9 mouse cellular contexts compared by ENCODE assay signal in genomic region chr15:98055246-98055645, GRCm38 (mm10). TPM values are rescaled to one million over a fixed set of nuclear protein-coding genes. Genes with fewer than 3 reads are reported as not detected.
DNase-seq lines count a peak whose midpoint lies in the region; ATAC-seq lines count a peak whose summit lies in the region.
"Had no signal": no experiment of that assay in that cellular context is flagged by ENCODE, and none has a peak within 500 bp of the region (broad histone marks: within the 10 kb centered on the region; RNA-seq: fewer than 3 reads in every experiment).

No protein-coding gene starts in this region.

- H3K9ac ChIP-seq in forebrain, embryonic 15.5 days (replicated peaks), result no peak overlapping the region
- no peak overlapping the region for H3K9ac ChIP-seq in neural tube, embryonic 15.5 days (replicated peaks)
- H3K9ac ChIP-seq in midbrain, embryonic 13.5 days (replicated peaks), result no peak overlapping the region
- H3K9ac ChIP-seq: liver, embryonic 15.5 days had no signal

- H3K27ac ChIP-seq in forebrain, embryonic 10.5 days, result no peak overlapping the region
- H3K27ac ChIP-seq in forebrain, embryonic 15.5 days (replicated peaks), result no peak overlapping the region
- no peak overlapping the region for H3K27ac ChIP-seq in neural tube, embryonic 15.5 days (replicated peaks)
- H3K27ac ChIP-seq in midbrain, embryonic 13.5 days, result no peak overlapping the region
- H3K27ac ChIP-seq: liver, embryonic 15.5 days had no signal

- 37% methylated on average over 5 of the region's 5 CpGs for whole genome bisulfite sequencing in forebrain, embryonic 10.5 days
- WGBS in forebrain, embryonic 15.5 days, result 27% methylated on average over 5 of the region's 5 CpGs
- WGBS in neural tube, embryonic 15.5 days, result 33% methylated on average over 5 of the region's 5 CpGs
- 26% methylated on average over 5 of the region's 5 CpGs for WGBS in midbrain, embryonic 13.5 days

- no peak for ATAC-seq in forebrain, embryonic 15.5 days (replicated peaks)
- ATAC-seq in neural tube, embryonic 15.5 days (ENCODE audit: low FRiP score), result no peak
- peak; percentile 63; the same call in 1 of the 2 replicates for ATAC-seq in midbrain, embryonic 13.5 days

- no peaks in the 10 kb centered on the region for H3K9me3 ChIP-seq in forebrain, embryonic 10.5 days
- no peaks in the 10 kb centered on the region for H3K9me3 ChIP-seq in forebrain, embryonic 15.5 days
- H3K9me3 ChIP-seq in neural tube, embryonic 15.5 days (replicated peaks), result no peaks in the 10 kb centered on the region
- H3K9me3 ChIP-seq in midbrain, embryonic 13.5 days, result no peaks in the 10 kb centered on the region
- H3K9me3 ChIP-seq: liver, embryonic 15.5 days had no signal

- peaks cover 2% of the 10 kb centered on the region; the same call in 1 of the 2 replicates for H3K4me1 ChIP-seq in forebrain, embryonic 10.5 days
- H3K4me1 ChIP-seq in forebrain, embryonic 15.5 days, result no peaks in the 10 kb centered on the region
- H3K4me1 ChIP-seq in neural tube, embryonic 15.5 days, result no peaks in the 10 kb centered on the region
- no peaks in the 10 kb centered on the region for H3K4me1 ChIP-seq in midbrain, embryonic 13.5 days (replicated peaks)
- H3K4me1 ChIP-seq: liver, embryonic 15.5 days had no signal

- no peak overlapping the region for H3K4me3 ChIP-seq in forebrain, embryonic 10.5 days
- no peak overlapping the region for H3K4me3 ChIP-seq in forebrain, embryonic 15.5 days
- no peak overlapping the region for H3K4me3 ChIP-seq in neural tube, embryonic 15.5 days (replicated peaks)
- H3K4me3 ChIP-seq in midbrain, embryonic 13.5 days (replicated peaks), result no peak overlapping the region
- H3K4me3 ChIP-seq: liver, embryonic 15.5 days had no signal

- H3K27me3 ChIP-seq in forebrain, embryonic 10.5 days (ENCODE audit: poor library complexity, severe bottlenecking), result no peaks in the 10 kb centered on the region
- H3K27me3 ChIP-seq in forebrain, embryonic 15.5 days, result no peaks in the 10 kb centered on the region
- no peaks in the 10 kb centered on the region for H3K27me3 ChIP-seq in neural tube, embryonic 15.5 days (replicated peaks)
- no peaks in the 10 kb centered on the region for H3K27me3 ChIP-seq in midbrain, embryonic 13.5 days
- H3K27me3 ChIP-seq: liver, embryonic 15.5 days had no signal

- peak; percentile 66 for DNase-seq in forebrain, embryonic 10.5 days (ENCODE audit: extremely low spot score, low spot score)
- peak; percentile 58 for DNase-seq in neural tube, embryonic 10.5 days (ENCODE audit: extremely low spot score, low spot score)
- DNase-seq in cerebellum, postnatal 25 days, result peak; percentile 23 to 53
- DNase-seq in heart, postnatal 4 days, result peak; percentile 59
- DNase-seq in frontal cortex, postnatal 25 days (ENCODE audit: low spot score in 2 of 2), result no peak

- H3K4me2 ChIP-seq in forebrain, embryonic 15.5 days (replicated peaks), result no peak overlapping the region
- H3K4me2 ChIP-seq in neural tube, embryonic 15.5 days, result no peak overlapping the region
- H3K4me2 ChIP-seq in midbrain, embryonic 13.5 days (replicated peaks), result no peak overlapping the region
- H3K4me2 ChIP-seq: liver, embryonic 15.5 days had no signal

- H3K36me3 ChIP-seq in forebrain, embryonic 10.5 days (replicated peaks), result peaks cover 91% of the 10 kb centered on the region
- peaks cover 50% of the 10 kb centered on the region for H3K36me3 ChIP-seq in forebrain, embryonic 15.5 days
- H3K36me3 ChIP-seq in neural tube, embryonic 15.5 days, result peaks cover 56% of the 10 kb centered on the region
- peaks cover 58% of the 10 kb centered on the region for H3K36me3 ChIP-seq in midbrain, embryonic 13.5 days

RNA-seq across cellular contexts. Expression of gene Pfkm, which starts 37.1 kb away (rescaled TPM):
- polyA plus RNA-seq in forebrain, embryonic 10.5 days (2016; fragmentation: Nextera tagmentation; extraction: Ambion mirVana), result 37.8 and 38.2 TPM in 2 replicates
- polyA plus RNA-seq in forebrain, embryonic 15.5 days (2015; fragmentation: Nextera tagmentation; extraction: Ambion mirVana), result 84.2 and 84.4 TPM in 2 replicates
- 85.6 and 94.3 TPM in 2 replicates for polyA plus RNA-seq in neural tube, embryonic 15.5 days (2015; fragmentation: Nextera tagmentation; extraction: Ambion mirVana)
- 100 to 1,000 TPM; 413 to 425 TPM for total RNA-seq in heart, postnatal 4 days (2021)
- 70.8 and 73.8 TPM in 2 replicates for polyA plus RNA-seq in midbrain, embryonic 13.5 days (2015; fragmentation: Nextera tagmentation; extraction: Ambion mirVana)

RNA-seq across cellular contexts. Expression of gene Senp1, which starts 38.3 kb away (rescaled TPM):
- 48.9 and 49.4 TPM in 2 replicates for polyA plus RNA-seq in forebrain, embryonic 10.5 days (2016; fragmentation: Nextera tagmentation; extraction: Ambion mirVana)
- polyA plus RNA-seq in forebrain, embryonic 15.5 days (2015; fragmentation: Nextera tagmentation; extraction: Ambion mirVana), result 25.4 and 26.2 TPM in 2 replicates
- polyA plus RNA-seq in neural tube, embryonic 15.5 days (2015; fragmentation: Nextera tagmentation; extraction: Ambion mirVana), result 16.8 and 22.5 TPM in 2 replicates
- 10 to 100 TPM; 23.5 to 27.2 TPM for total RNA-seq in heart, postnatal 4 days (2021)
- 27.6 and 31.1 TPM in 2 replicates for polyA plus RNA-seq in midbrain, embryonic 13.5 days (2015; fragmentation: Nextera tagmentation; extraction: Ambion mirVana)

RNA-seq across cellular contexts. Expression of gene Col2a1, which starts 50.8 kb away (rescaled TPM):
- polyA plus RNA-seq in forebrain, embryonic 10.5 days (2016; fragmentation: Nextera tagmentation; extraction: Ambion mirVana), result 183 and 190 TPM in 2 replicates
- polyA plus RNA-seq in forebrain, embryonic 15.5 days (2015; fragmentation: Nextera tagmentation; extraction: Ambion mirVana), result 25.6 and 25.8 TPM in 2 replicates
- polyA plus RNA-seq in neural tube, embryonic 15.5 days (2015; fragmentation: Nextera tagmentation; extraction: Ambion mirVana), result 33.8 and 62.9 TPM in 2 replicates
- total RNA-seq in heart, postnatal 4 days (2021), result 1 to 10 TPM; 1.1 to 1.3 TPM
- 39.1 and 57.5 TPM in 2 replicates for polyA plus RNA-seq in midbrain, embryonic 13.5 days (2015; fragmentation: Nextera tagmentation; extraction: Ambion mirVana)

Comparison
In these comparisons a context has a peak if more than half of its experiments do, and no peak if none do; other contexts are left out.
1. DNase-seq: peak in forebrain, embryonic 10.5 days (single experiment), neural tube, embryonic 10.5 days (single experiment), cerebellum, postnatal 25 days (2 of 2) and heart, postnatal 4 days (single experiment); none in frontal cortex, postnatal 25 days (0 of 2).